Mouse (Mus musculus) cortical plate, adult 2 months (tissue): ENCODE results near the gene Gadd45b.

Experiments
- CTCF ChIP-seq: fragments of 200-500 bp; IDR thresholded peaks from 2 replicates; pipeline ENCODE4 v1.5.1; 2011; ENCODE audit warnings: mild to moderate bottlenecking, control low read depth, low read length; ENCODE audit not compliant: insufficient read depth; ENCODE audit errors: extremely low read depth
- POLR2A ChIP-seq: fragments of 200-500 bp; IDR thresholded peaks from 2 replicates; pipeline ENCODE4 v1.6.1; 2011; ENCODE audit warnings: mild to moderate bottlenecking, low read length, control low read depth; ENCODE audit not compliant: insufficient read depth; ENCODE audit errors: extremely low read depth

DNA sequence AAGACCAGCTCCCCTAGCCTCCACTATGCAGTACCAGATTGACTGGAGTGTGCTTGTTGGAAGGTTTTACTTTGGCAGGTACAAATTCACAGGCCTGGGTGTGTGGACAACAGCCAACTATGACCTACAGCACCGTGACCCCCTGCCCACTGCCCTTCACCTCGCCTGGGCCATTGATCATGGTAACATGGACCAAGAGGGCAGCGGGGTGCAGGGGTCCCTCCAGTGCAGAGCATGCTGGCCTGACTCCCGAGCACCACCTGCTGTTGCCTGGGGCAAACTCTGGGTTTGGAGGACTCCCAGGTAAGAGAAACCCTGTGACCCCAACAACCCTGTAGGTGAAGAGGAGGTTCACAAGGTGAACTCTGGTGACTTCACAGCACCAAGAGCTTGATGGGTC lies 27.9 kb downstream of the Gadd45b start:
- TF ChIP-seq CTCF (no peak), POLR2A (no peak)
